Mouse (Mus musculus): ENCODE measurements around the gene Tex261. TPM values are rescaled to one million over a fixed set of nuclear protein-coding genes. Genes with fewer than 3 reads are reported as not detected.

Tex261 gene
- polyA plus RNA-seq, 1 experiment from 2014 or later: 61.6 TPM

GRCm38 (mm10) chr6:83722526-83722925 is 53.1 kb downstream of the Tex261 start:
- no peaks in the 10 kb centered on the region for H3K4me1 ChIP-seq
- ATAC-seq (ENCODE audit: low FRiP score): no peak

More at GRCm38 (mm10) chr6:83722526-83722925, 53.1 kb downstream of the Tex261 start:
- no peak overlapping the region for H3K9ac ChIP-seq
- no peaks in the 10 kb centered on the region for H3K9me3 ChIP-seq
- no peak overlapping the region for H3K27ac ChIP-seq
- H3K36me3 ChIP-seq (replicated peaks): no peaks in the 10 kb centered on the region
- no peak overlapping the region for H3K4me2 ChIP-seq
- 22% methylated on average over 6 of the region's 6 CpGs for WGBS
- peaks cover 78% of the 10 kb centered on the region for H3K27me3 ChIP-seq
- H3K4me3 ChIP-seq (replicated peaks): no peak overlapping the region

Other genes starting within 250 kb of the Tex261 start
- gene Actg2, start 239.5 kb downstream of the Tex261 start, polyA plus RNA-seq (2016; fragmentation: Nextera tagmentation; extraction: Ambion mirVana): 2.2 and 4.3 TPM in 2 replicates
- 27.7 and 28.8 TPM in 2 replicates for gene Stambp, start 203.1 kb downstream of the Tex261 start, polyA plus RNA-seq (2016; fragmentation: Nextera tagmentation; extraction: Ambion mirVana)
- not detected in 2 replicates for gene Clec4f, start 119.6 kb downstream of the Tex261 start, polyA plus RNA-seq (2016; fragmentation: Nextera tagmentation; extraction: Ambion mirVana)
- gene Cd207, start 98.0 kb downstream of the Tex261 start, polyA plus RNA-seq (2016; fragmentation: Nextera tagmentation; extraction: Ambion mirVana): not detected in 2 replicates
- 0.63 and 1.3 TPM in 2 replicates for gene Vax2, start 64.5 kb downstream of the Tex261 start, polyA plus RNA-seq (2016; fragmentation: Nextera tagmentation; extraction: Ambion mirVana)
- gene Atp6v1b1, start 32.8 kb downstream of the Tex261 start, polyA plus RNA-seq (2016; fragmentation: Nextera tagmentation; extraction: Ambion mirVana): 0.12 TPM in 1 of 2 replicates, not detected in the other
- 0.15 and 0.23 TPM in 2 replicates for gene Ankrd53, start 13.2 kb downstream of the Tex261 start, polyA plus RNA-seq (2016; fragmentation: Nextera tagmentation; extraction: Ambion mirVana)
- gene Nagk, start 19.2 kb upstream of the Tex261 start, polyA plus RNA-seq (2016; fragmentation: Nextera tagmentation; extraction: Ambion mirVana): 49.4 and 49.9 TPM in 2 replicates
- 25.0 and 33.7 TPM in 2 replicates for gene Paip2b, start 55.9 kb upstream of the Tex261 start, polyA plus RNA-seq (2016; fragmentation: Nextera tagmentation; extraction: Ambion mirVana)
- 109 and 113 TPM in 2 replicates for gene Zfp638, start 91.3 kb upstream of the Tex261 start, polyA plus RNA-seq (2016; fragmentation: Nextera tagmentation; extraction: Ambion mirVana)
- 3.7 and 4.3 TPM in 2 replicates for gene Dysf, start 232.8 kb upstream of the Tex261 start, polyA plus RNA-seq (2016; fragmentation: Nextera tagmentation; extraction: Ambion mirVana)